Comparison of ENCODE assay signal across 9 mouse cellular contexts in the genomic region with DNA sequence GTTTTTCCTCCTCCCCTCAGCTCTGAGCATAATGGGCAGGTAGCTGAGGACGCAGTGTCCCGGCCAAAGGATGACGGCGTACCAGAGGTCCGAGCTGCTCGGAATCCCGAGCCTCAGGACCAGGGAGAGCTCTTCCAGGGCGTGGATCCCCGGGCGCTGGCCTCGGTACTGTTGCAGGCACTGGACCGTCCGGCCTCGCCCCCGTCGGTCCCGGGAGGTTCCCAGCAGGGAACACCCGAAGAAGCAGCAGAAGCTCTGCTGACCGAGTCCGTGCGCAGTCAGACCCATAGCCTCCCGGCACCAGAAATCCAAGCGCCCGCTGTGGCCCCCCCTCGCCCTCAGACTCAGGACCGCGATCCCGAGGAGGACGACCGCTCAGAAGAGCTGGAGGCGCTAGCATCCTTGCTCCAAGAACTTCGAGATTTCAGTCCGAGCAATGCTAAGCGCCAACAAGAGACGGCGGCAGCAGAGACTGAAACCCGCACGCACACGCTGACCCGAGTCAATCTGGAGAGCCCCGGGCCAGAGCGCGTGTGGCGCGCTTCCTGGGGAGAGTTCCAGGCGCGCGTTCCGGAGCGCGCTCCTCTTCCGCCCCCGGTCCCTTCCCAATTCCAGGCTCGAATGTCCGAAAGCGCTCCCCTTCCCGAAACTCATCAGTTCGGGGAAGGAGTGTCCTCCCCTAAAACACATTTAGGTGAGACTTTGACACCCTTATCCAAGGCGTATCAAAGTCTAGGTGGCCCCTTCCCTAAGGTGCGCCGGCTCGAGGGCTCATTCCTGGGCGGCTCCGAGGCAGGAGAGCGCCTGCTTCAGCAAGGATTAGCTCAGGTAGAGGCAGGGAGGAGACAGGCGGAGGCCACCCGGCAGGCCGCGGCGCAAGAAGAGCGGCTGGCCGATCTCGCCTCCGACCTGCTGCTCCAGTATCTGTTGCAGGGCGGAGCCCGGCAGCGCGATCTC. TPM values are rescaled to one million over a fixed set of nuclear protein-coding genes. Genes with fewer than 3 reads are reported as not detected.
A peak's percentile ranks its signal among the peaks of the same experiment; 100 is the strongest.
DNase-seq lines count a peak whose midpoint lies in the region; ATAC-seq and TF ChIP-seq lines count a peak whose summit lies in the region.
"Had no signal": no experiment of that assay in that cellular context is flagged by ENCODE, and none has a peak within 500 bp of the region (broad histone marks: within the 10 kb centered on the region; RNA-seq: fewer than 3 reads in every experiment).

No protein-coding gene starts in this region.

- H3ac ChIP-seq in myocyte (ENCODE audit: control insufficient read depth, insufficient read length), result no peak overlapping the region

- H3K4me1 ChIP-seq in heart, embryonic 12.5 days (replicated peaks), result peaks cover 35% of the 10 kb centered on the region
- peaks cover 70% of the 10 kb centered on the region for H3K4me1 ChIP-seq in E14TG2a.4 (replicated peaks; ENCODE audit: low read depth, low read length)
- H3K4me1 ChIP-seq in bone marrow macrophage, adult 2 months (ENCODE audit: control insufficient read depth, insufficient read depth, low read length), result peaks cover 16% of the 10 kb centered on the region
- H3K4me1 ChIP-seq in heart, embryonic 15.5 days (replicated peaks), result peaks cover 38% of the 10 kb centered on the region
- peaks cover 17% of the 10 kb centered on the region for H3K4me1 ChIP-seq in limb, embryonic 11.5 days (ENCODE audit: control insufficient read depth, insufficient read depth, low read length)

- TF ChIP-seq CTCF in E14TG2a.4 (conservative IDR thresholded peaks at IDR 0.05; ENCODE audit: low read length), result no peak
- no peak for TF ChIP-seq CTCF in bone marrow macrophage, adult 2 months (IDR thresholded peaks at IDR 0.05; ENCODE audit: low read depth, low read length)

- no peaks in the 10 kb centered on the region for H3K9me3 ChIP-seq in heart, embryonic 12.5 days (replicated peaks)
- H3K9me3 ChIP-seq in E14TG2a.4 (ENCODE audit: low read length), result no peaks in the 10 kb centered on the region
- H3K9me3 ChIP-seq in heart, embryonic 15.5 days (replicated peaks), result no peaks in the 10 kb centered on the region
- H3K9me3 ChIP-seq in limb, embryonic 11.5 days (ENCODE audit: control insufficient read depth, low read length), result no peaks in the 10 kb centered on the region

- peak overlapping the region; percentile 54 for H3K4me3 ChIP-seq in heart, embryonic 12.5 days
- H3K4me3 ChIP-seq in E14TG2a.4 (replicated peaks; ENCODE audit: low read length) (peak overlapping the region; percentile 84), myocyte (no peak overlapping the region)
- peak overlapping the region; percentile 64 for H3K4me3 ChIP-seq in bone marrow macrophage, adult 2 months (ENCODE audit: insufficient read depth, low read length)
- peak overlapping the region; percentile 57 for H3K4me3 ChIP-seq in heart, embryonic 15.5 days
- peak overlapping the region; percentile 35 for H3K4me3 ChIP-seq in limb, embryonic 11.5 days (ENCODE audit: low read depth, low read length)

- H3K4me2 ChIP-seq in heart, embryonic 12.5 days, result peak overlapping the region; percentile 98
- peak overlapping the region; percentile 99 for H3K4me2 ChIP-seq in heart, embryonic 15.5 days
- peak overlapping the region; percentile 95 for H3K4me2 ChIP-seq in limb, embryonic 11.5 days (ENCODE audit: low read depth, severe bottlenecking)
- peak overlapping the region; percentile 79 for H3K4me2 ChIP-seq in myocyte (ENCODE audit: low read depth)

- 1% methylated on average over 78 of the region's 78 CpGs for WGBS in heart, embryonic 12.5 days
- WGBS in heart, embryonic 15.5 days, result 1% methylated on average over 78 of the region's 78 CpGs
- 1% methylated on average over 78 of the region's 78 CpGs for WGBS in limb, embryonic 11.5 days

- no peak overlapping the region for H3K27ac ChIP-seq in heart, embryonic 12.5 days (ENCODE audit: poor library complexity, severe bottlenecking)
- H3K27ac ChIP-seq in bone marrow macrophage, adult 2 months (ENCODE audit: insufficient read depth, low read depth, low read length), result no peak overlapping the region
- H3K27ac ChIP-seq in heart, embryonic 15.5 days, result no peak overlapping the region
- no peak overlapping the region for H3K27ac ChIP-seq in limb, embryonic 11.5 days (replicated peaks; ENCODE audit: low read depth, low read length)
- H3K27ac ChIP-seq: macrophage had no signal

- no peak for ATAC-seq in heart, embryonic 12.5 days (ENCODE audit: insufficient number of reproducible peaks, low FRiP score)
- no peak for ATAC-seq in heart, embryonic 15.5 days (replicated peaks; ENCODE audit: insufficient number of reproducible peaks, insufficient read depth, low FRiP score, low read depth)
- no peak for ATAC-seq in limb, embryonic 11.5 days (ENCODE audit: insufficient number of reproducible peaks, low FRiP score, low TSS enrichment, low read depth)

- no peak for TF ChIP-seq POLR2A in bone marrow macrophage, adult 2 months (IDR thresholded peaks at IDR 0.05; ENCODE audit: borderline replicate concordance, low read depth, low read length)
- TF ChIP-seq POLR2A in myocyte (IDR thresholded peaks at IDR 0.05; ENCODE audit: insufficient read length, low read depth), result no peak

- H3K9ac ChIP-seq in heart, embryonic 12.5 days, result peak overlapping the region; percentile 37; the same call in 1 of the 2 replicates
- H3K9ac ChIP-seq in heart, embryonic 15.5 days, result no peak overlapping the region
- H3K9ac ChIP-seq in limb, embryonic 11.5 days (ENCODE audit: low read length), result no peak overlapping the region

- H3K27me3 ChIP-seq in heart, embryonic 12.5 days (replicated peaks), result peaks cover 59% of the 10 kb centered on the region
- H3K27me3 ChIP-seq in E14TG2a.4 (ENCODE audit: insufficient read depth, low read length), result peaks cover 71% of the 10 kb centered on the region
- H3K27me3 ChIP-seq in heart, embryonic 15.5 days, result peaks cover 63% of the 10 kb centered on the region
- H3K27me3 ChIP-seq in limb, embryonic 11.5 days (ENCODE audit: control insufficient read depth, insufficient read depth, low read length), result peaks cover 55% of the 10 kb centered on the region
- peaks cover 19% of the 10 kb centered on the region for H3K27me3 ChIP-seq in myocyte (ENCODE audit: control insufficient read depth, insufficient read depth, insufficient read length)

- no peak for DNase-seq in heart, adult 11 months
- DNase-seq in limb, embryonic 11.5 days (ENCODE audit: low spot score), result peak; percentile 51
- DNase-seq in layer of hippocampus, adult 9-10 months (ENCODE audit: low spot score), result no peak

- peaks cover 13% of the 10 kb centered on the region for H3K36me3 ChIP-seq in heart, embryonic 12.5 days
- H3K36me3 ChIP-seq in E14TG2a.4 (ENCODE audit: insufficient read depth, low read length), result peaks cover 9% of the 10 kb centered on the region; the same call in 1 of the 2 replicates
- H3K36me3 ChIP-seq in heart, embryonic 15.5 days, result peaks cover 9% of the 10 kb centered on the region; the same call in 1 of the 2 replicates
- no peaks in the 10 kb centered on the region for H3K36me3 ChIP-seq in limb, embryonic 11.5 days (ENCODE audit: control insufficient read depth, insufficient read depth, low read length)
- H3K36me3 ChIP-seq in myocyte (ENCODE audit: control insufficient read depth, insufficient read depth), result no peaks in the 10 kb centered on the region

- no peaks in the 10 kb centered on the region for H3K79me2 ChIP-seq in myocyte (ENCODE audit: control insufficient read depth, insufficient read depth)

TF ChIP-seq in myocyte, 11 proteins besides CTCF, POLR2A, EP300 and RAD21 (continues in another document):
- TF ChIP-seq MAX (IDR thresholded peaks at IDR 0.05; ENCODE audit: low read depth) (peak; percentile 25), REST (IDR thresholded peaks at IDR 0.05; ENCODE audit: insufficient read depth, insufficient read length) (peak; percentile 92), TCF3 (IDR thresholded peaks at IDR 0.05; ENCODE audit: insufficient read length, low read depth) (no peak)

RNA-seq across cellular contexts. Expression of a gene that starts 5.2 kb away (rescaled TPM):
- 0.12 TPM in 1 of 2 replicates, not detected in the other for polyA plus RNA-seq in heart, embryonic 12.5 days (2016; fragmentation: Nextera tagmentation; extraction: Ambion mirVana)
- not detected in 2 replicates for polyA plus RNA-seq in bone marrow macrophage, adult 2 months (2012; ENCODE audit: insufficient read depth, insufficient read length, missing spikeins)
- 0.10 TPM in 1 of 2 replicates, not detected in the other for polyA plus RNA-seq in heart, embryonic 15.5 days (2015; fragmentation: Nextera tagmentation; extraction: Ambion mirVana)
- not detected in 2 replicates for polyA plus RNA-seq in limb, embryonic 11.5 days (2014; fragmentation: Nextera tagmentation; extraction: Ambion mirVana)
- polyA plus RNA-seq in myocyte (2012; fragmentation: generic; extraction: Trizol), result 0.04 TPM
- polyA plus RNA-seq: macrophage had no signal

RNA-seq across cellular contexts. Expression of a gene that starts 14.6 kb away (rescaled TPM):
- polyA plus RNA-seq in heart, embryonic 12.5 days (2016; fragmentation: Nextera tagmentation; extraction: Ambion mirVana), result 143 and 145 TPM in 2 replicates
- polyA plus RNA-seq in bone marrow macrophage, adult 2 months (2012; ENCODE audit: insufficient read depth, insufficient read length, missing spikeins), result 92.4 and 96.8 TPM in 2 replicates
- polyA plus RNA-seq in heart, embryonic 15.5 days (2015; fragmentation: Nextera tagmentation; extraction: Ambion mirVana), result 120 and 132 TPM in 2 replicates
- 135 and 145 TPM in 2 replicates for polyA plus RNA-seq in limb, embryonic 11.5 days (2014; fragmentation: Nextera tagmentation; extraction: Ambion mirVana)
- polyA plus RNA-seq in myocyte (2012; fragmentation: generic; extraction: Trizol), result 172 TPM

RNA-seq across cellular contexts. Expression of a gene that starts 40.7 kb away (rescaled TPM):
- 0.69 and 0.70 TPM in 2 replicates for polyA plus RNA-seq in heart, embryonic 12.5 days (2016; fragmentation: Nextera tagmentation; extraction: Ambion mirVana)
- 9.7 and 10.6 TPM in 2 replicates for polyA plus RNA-seq in bone marrow macrophage, adult 2 months (2012; ENCODE audit: insufficient read depth, insufficient read length, missing spikeins)
- 1.3 and 1.4 TPM in 2 replicates for polyA plus RNA-seq in heart, embryonic 15.5 days (2015; fragmentation: Nextera tagmentation; extraction: Ambion mirVana)
- 0.16 and 0.52 TPM in 2 replicates for polyA plus RNA-seq in limb, embryonic 11.5 days (2014; fragmentation: Nextera tagmentation; extraction: Ambion mirVana)
- polyA plus RNA-seq in myocyte (2012; fragmentation: generic; extraction: Trizol), result 17.6 TPM

RNA-seq across cellular contexts. Expression of a gene that starts 43.5 kb away (rescaled TPM):
- polyA plus RNA-seq in heart, embryonic 12.5 days (2016; fragmentation: Nextera tagmentation; extraction: Ambion mirVana), result 74.4 and 78.1 TPM in 2 replicates
- polyA plus RNA-seq in bone marrow macrophage, adult 2 months (2012; ENCODE audit: insufficient read depth, insufficient read length, missing spikeins), result 75.0 and 82.2 TPM in 2 replicates
- 79.5 and 79.9 TPM in 2 replicates for polyA plus RNA-seq in heart, embryonic 15.5 days (2015; fragmentation: Nextera tagmentation; extraction: Ambion mirVana)
- 104 and 114 TPM in 2 replicates for polyA plus RNA-seq in limb, embryonic 11.5 days (2014; fragmentation: Nextera tagmentation; extraction: Ambion mirVana)
- polyA plus RNA-seq in myocyte (2012; fragmentation: generic; extraction: Trizol), result 97.7 TPM

RNA-seq across cellular contexts. Expression of a gene that starts 44.5 kb away (rescaled TPM):
- polyA plus RNA-seq in heart, embryonic 12.5 days (2016; fragmentation: Nextera tagmentation; extraction: Ambion mirVana), result 42.7 and 48.6 TPM in 2 replicates
- polyA plus RNA-seq in bone marrow macrophage, adult 2 months (2012; ENCODE audit: insufficient read depth, insufficient read length, missing spikeins), result 66.4 and 66.7 TPM in 2 replicates
- polyA plus RNA-seq in heart, embryonic 15.5 days (2015; fragmentation: Nextera tagmentation; extraction: Ambion mirVana), result 34.9 and 50.1 TPM in 2 replicates
- polyA plus RNA-seq in limb, embryonic 11.5 days (2014; fragmentation: Nextera tagmentation; extraction: Ambion mirVana), result 26.4 and 32.6 TPM in 2 replicates
- 124 TPM for polyA plus RNA-seq in myocyte (2012; fragmentation: generic; extraction: Trizol)
